Mouse (Mus musculus) megakaryocyte, embryonic 14.5 days (primary cell): Measurements from ENCODE around the gene Zbtb20.

Experiments
- FLI1 ChIP-seq: IDR thresholded peaks from 2 replicates; pipeline ENCODE4 v1.6.1; 2012; ENCODE audit warnings: low read length, inconsistent platforms, mixed read lengths
- GATA1 ChIP-seq: IDR thresholded peaks from 3 replicates; pipeline ENCODE4 v1.6.1; 2012; ENCODE audit warnings: mixed read lengths, low read length, inconsistent platforms, borderline replicate concordance

DNA sequence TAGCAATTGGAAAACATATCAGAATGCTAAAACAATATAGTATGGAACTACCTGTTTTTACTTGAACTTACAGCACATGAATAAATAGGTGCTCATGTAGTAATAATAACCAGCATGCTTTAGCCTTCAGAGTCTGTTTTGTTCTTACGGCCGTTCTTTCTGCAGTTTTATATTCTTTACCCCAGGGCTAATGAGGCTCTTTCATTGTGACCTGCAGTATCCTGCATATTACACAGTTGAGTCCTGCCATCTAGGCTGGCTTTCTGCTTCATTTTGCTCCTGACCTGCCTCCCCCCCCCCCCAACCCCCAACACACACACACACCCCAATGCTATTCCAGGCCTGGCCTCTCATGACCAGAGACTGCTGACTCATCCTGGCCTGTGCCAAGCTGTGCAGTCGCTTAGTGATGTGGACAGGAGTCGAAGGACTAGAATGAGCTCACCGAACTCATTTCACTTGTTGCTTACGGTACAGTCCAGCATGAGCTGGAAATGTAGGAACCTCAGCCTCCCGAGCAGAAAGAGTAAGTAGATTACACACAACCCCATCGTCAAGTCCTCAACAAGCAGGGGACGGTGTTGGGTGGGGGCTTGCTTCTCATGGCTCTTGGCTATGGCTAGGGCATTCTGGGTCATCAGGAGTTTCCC lies 487.1 kb downstream of the Zbtb20 start:
- TF ChIP-seq GATA1 (no peak), FLI1 (no peak)
